Mouse (Mus musculus) embryonic stem cell, embryonic (primary cell): ENCODE measurements around the gene Adap2.

Source experiments
- CTCF ChIA-PET, 4 experiments: fragments of 300-600 bp in 2 of 4; fragments of 350-600 bp in 2 of 4; sonication (Branson Sonifier 250); formaldehyde crosslinking; loops; one replicate each; lab custom pipeline; 2022; ENCODE audit warnings: inconsistent platforms in 2 of 4; lab: Charles Lee
- POLR2A ChIA-PET, 4 experiments: fragments of 300-600 bp in 2 of 4; fragments of 350-600 bp in 2 of 4; sonication (Branson Sonifier 250); formaldehyde crosslinking; loops; one replicate each; lab custom pipeline; 2022; ENCODE audit warnings: antibody characterized with exemption in 4 of 4, inconsistent platforms in 1 of 4; lab: Charles Lee

The Adap2 gene

DNA sequence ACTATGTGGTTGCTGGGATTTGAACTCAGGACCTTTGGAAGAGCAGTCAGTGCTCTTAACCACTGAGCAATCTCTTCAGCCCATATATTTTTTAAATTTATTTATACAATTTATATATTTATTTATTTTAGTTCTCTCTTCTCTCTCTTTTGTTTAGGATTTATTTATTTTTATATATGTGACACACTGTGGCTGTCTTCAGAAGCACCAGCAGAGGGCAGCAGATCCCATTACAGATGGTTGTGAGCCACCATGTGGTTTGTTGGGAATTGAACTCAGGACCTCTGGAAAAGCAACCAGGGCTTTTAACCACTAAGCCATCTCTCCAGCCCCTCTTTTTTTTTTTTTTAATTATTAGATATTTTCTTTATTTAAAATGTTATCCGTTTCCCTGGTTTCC is 46.4 kb downstream of the Adap2 start:
- CTCF ChIA-PET, result interaction anchor here in 3 of 4 experiments (0.6 to 2.3 kb wide), 15 partner anchors 8 to 618 kb away, joined by 3 to 23 read pairs (median 4); partner anchors contain the start of genes Rhot1 (in 3 of the 3) and Rnf135 (in 1 of the 3)
- POLR2A ChIA-PET, result interaction anchor here in 3 of 4 experiments (0.9 to 7.8 kb wide), 12 partner anchors 8 to 158 kb away, joined by 3 to 53 read pairs (median 5); partner anchors contain the start of genes Rhot1 (in 3 of the 3) and Rnf135 (in 2 of the 3)

DNA sequence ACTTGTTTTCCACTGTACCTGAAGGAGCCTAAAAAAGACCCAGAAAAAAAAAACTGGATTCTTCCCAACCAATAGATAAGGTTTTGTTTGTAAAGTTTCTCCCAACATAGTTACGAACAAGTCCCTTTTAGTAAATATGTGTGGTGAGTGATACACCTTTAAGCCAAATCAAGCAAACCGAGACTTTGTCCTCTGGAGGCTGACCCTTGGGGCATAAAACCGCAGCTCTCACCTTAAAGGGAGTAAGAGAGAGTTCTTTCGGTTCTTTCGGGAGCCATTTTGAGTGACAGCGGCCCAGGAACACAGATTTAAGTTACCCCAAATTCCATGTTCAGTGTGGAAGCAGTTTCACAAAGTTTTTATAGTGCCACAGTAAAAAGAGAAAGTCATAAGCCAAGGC is 48.4 kb downstream of the Adap2 start:
- ChIA-PET CTCF (interaction anchor here in 1 of 4 experiments (1.6 kb wide), 1 partner anchor 8 kb away, joined by 6 read pairs; no protein-coding TSS in a partner anchor), POLR2A (interaction anchor here in 2 of 4 experiments (0.7 to 0.8 kb wide), 2 partner anchors 121 to 1200 kb away, joined by 3 read pairs; partner anchors contain the start of gene Crlf3 (in 1 of the 2))

DNA sequence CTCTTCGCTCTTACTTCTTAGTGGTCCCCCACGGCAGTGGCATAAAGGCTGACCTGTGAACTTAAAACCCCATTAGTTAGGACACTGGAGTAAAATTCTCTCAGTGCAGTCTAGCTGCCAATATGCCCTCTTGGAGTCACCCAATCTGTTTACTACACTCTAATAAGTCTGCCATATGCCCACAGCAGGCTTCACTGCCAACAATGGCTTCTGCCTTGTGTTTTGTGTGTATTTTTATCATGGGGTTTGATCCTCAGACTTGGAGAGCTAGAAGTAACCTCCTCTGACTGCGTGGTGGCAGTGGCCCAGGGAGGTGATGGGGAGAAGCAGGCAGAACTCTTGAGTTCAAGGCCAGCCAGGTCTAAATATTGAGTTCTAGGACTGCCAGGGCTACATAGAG is 50.1 kb downstream of the Adap2 start:
- CTCF ChIA-PET, result interaction anchor here (0.7 to 2.1 kb wide), 4 partner anchors 10 to 161 kb away, joined by 6 to 8 read pairs (median 8); no protein-coding TSS in a partner anchor
- POLR2A ChIA-PET, result interaction anchor here in 3 of 4 experiments (0.6 to 1.5 kb wide), 13 partner anchors 12 to 1409 kb away, joined by 3 to 7 read pairs (median 3); partner anchors contain the start of genes Adap2 (in 1 of the 3), Crlf3 (in 1 of the 3) and Rnf135 (in 1 of the 3)

DNA sequence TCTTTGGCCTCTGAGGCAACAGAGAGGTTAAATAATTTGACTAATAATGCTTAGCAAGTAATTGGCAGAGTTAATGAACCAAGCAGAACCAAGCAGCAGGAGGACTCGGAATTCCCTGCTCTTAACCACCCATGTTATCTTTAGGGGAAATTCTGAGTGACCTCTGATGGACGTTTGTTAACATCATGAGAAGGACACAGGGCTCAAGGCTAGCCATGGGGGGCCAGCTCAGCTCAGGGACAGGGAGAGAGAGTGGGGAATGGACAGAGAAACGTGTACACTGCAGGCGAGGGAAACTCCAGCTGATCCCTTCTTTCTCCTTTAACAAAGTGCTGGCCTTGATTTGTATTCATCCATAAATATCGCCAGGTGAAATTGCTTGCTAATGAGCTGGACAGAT is 51.0 kb downstream of the Adap2 start:
- ChIA-PET POLR2A (interaction anchor here in 3 of 4 experiments (0.6 to 1.3 kb wide), 4 partner anchors 14 to 178 kb away, joined by 3 to 4 read pairs (median 4); partner anchors contain the start of genes Rnf135 (in 1 of the 3) and Zfp207 (in 1 of the 3)), CTCF (interaction anchor here in 1 of 4 experiments (0.6 kb wide), 1 partner anchor 241 kb away, joined by 3 read pairs; no protein-coding TSS in a partner anchor)

DNA sequence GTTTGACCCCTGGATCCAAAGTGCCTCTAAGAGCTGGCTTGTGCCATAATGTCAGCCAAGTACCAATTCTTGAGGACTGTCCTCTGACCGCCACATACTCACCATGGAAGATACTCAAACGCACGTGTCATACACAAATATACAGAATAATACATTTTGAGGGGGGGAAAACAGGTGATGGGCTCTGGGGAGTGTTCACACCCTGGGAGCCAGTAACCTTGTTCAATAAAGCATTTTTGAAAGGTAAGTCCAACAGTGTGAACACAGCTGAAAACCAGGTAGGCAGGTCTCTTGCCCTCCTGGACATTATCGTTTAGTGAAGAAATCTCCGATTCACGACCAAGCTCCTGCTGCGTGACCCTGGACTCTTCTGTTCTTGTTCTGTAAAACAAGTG is 54.6 kb downstream of the Adap2 start:
- ChIA-PET POLR2A (interaction anchor here (0.5 to 3.5 kb wide), 42 partner anchors 8 to 1223 kb away, joined by 3 to 18 read pairs (median 4); partner anchors contain the start of genes Crlf3 (in 3 of the 4), Rnf135 (in 3 of the 4), Adap2 (in 1 of the 4) and Tefm (in 1 of the 4)), CTCF (interaction anchor here (0.5 to 2.3 kb wide), 34 partner anchors 8 to 462 kb away, joined by 3 to 23 read pairs (median 4); partner anchors contain the start of genes Rnf135 (in 3 of the 4) and Adap2 (in 1 of the 4))

DNA sequence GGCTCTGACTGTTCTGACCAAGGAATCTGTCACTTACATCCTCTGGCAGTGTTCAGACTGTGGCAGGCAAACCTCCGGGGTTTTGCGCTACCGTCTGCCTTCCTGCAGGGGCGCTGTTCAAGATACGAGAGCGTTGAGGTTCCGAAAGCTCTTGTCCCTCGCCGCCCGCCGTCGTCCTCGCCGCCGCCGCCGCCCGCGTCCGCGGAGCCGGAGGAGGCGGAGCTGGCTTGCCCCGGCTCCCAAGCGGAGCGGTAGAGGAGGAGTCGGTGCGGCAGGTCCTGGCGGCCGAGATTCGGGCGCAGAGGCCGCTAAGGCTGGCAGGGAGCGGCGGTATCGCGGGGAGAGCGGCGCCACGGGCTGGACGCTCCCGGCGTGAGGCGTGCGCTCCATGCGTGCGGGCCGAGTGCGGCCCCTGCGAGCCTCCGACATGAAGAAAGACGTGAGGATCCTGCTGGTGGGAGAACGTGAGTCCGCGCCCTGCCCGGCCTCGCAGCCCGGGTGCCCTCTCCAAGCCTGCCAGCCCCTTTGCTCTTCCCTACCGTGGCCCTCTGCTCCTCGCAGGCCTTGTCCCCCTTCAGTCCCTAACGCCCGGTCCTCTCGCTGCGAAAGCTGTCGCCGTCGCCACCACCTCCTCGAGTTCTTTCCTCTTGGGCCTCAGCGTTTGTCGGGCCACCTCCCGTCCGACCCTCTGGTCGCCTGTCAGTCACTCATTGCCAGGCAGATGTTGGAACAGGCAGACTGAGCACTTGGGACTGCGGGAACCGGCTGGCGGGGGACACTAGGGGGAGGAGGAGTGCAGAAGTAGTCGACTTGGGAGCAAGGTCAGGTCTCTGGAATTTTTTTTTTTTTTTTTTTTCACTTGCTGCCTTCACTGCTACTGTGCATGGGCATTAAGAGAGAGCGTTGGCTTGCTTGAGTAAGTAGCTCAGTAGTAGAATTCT is 55.2 kb downstream of the Adap2 start, which contains the start of gene Rhot1:
Gene Rhot1, plus strand, starts transcription at position 160 of the 941 bp plus-strand sequence.
- CTCF ChIA-PET, result interaction anchor here (0.5 to 2.3 kb wide), 49 partner anchors 9 to 671 kb away, joined by 3 to 23 read pairs (median 4); partner anchors contain the start of genes Rnf135 (in 3 of the 4) and Adap2 (in 1 of the 4)

DNA sequence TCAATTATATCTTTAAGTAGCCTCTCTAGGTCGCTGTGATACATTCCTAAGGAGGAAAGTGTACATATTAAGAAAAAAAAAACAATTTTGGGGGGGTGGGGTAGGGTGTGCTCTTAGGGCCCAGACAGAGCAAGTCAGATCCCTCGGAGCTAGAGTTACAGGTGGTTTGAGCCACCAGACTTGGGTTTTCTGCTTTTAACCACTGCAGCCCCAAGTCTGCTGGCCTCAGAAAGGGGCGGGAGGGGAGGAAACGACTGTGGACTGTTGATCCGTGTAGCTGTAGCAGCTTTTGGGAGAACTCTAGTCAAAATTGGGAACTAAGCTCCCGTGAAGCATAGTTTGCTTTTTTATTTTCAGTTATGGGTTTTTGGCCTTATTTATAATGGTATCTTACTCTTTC is 56.4 kb downstream of the Adap2 start:
- CTCF ChIA-PET, result interaction anchor here in 1 of 4 experiments (1.2 kb wide), 1 partner anchor 77 kb away, joined by 3 read pairs; no protein-coding TSS in a partner anchor
- POLR2A ChIA-PET, result interaction anchor here (0.5 to 2.3 kb wide), 10 partner anchors 9 to 129 kb away, joined by 3 to 8 read pairs (median 4); partner anchors contain the start of gene Crlf3 (in 1 of the 4)

More for the DNA sequence above, 55.2 kb downstream of the Adap2 start, which contains the start of gene Rhot1:
- POLR2A ChIA-PET, result interaction anchor here (0.5 to 3.5 kb wide), 72 partner anchors 9 to 1223 kb away, joined by 3 to 18 read pairs (median 4); partner anchors contain the start of genes Crlf3 (in 3 of the 4), Rnf135 (in 3 of the 4), Adap2 (in 2 of the 4) and Zfp207 (in 2 of the 4)

DNA sequence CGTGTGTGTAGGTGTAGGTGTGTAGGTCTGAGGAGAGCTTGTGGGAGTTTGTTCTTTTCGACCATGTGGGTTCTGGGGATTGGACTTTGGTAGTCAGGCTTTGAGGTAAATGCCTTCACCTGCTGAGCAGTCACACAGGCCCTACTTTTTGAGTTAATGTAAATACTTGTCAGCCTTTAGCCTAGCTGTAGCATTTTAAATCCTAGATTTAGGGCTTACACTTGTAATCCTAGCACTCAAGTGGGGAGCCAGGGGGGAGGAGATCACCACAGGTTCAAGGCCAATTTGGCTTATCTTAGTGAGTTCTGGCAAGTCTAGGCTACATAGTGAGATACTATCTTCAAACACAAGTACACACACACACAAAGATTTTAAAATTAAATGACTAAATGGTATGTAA is 58.4 kb downstream of the Adap2 start:
- CTCF ChIA-PET, result interaction anchor here in 1 of 4 experiments (1.2 kb wide), 1 partner anchor 18 kb away, joined by 5 read pairs; no protein-coding TSS in a partner anchor
- POLR2A ChIA-PET, result interaction anchor here in 3 of 4 experiments (0.6 to 1.4 kb wide), 4 partner anchors 13 to 67 kb away, joined by 3 to 4 read pairs (median 3); no protein-coding TSS in a partner anchor

DNA sequence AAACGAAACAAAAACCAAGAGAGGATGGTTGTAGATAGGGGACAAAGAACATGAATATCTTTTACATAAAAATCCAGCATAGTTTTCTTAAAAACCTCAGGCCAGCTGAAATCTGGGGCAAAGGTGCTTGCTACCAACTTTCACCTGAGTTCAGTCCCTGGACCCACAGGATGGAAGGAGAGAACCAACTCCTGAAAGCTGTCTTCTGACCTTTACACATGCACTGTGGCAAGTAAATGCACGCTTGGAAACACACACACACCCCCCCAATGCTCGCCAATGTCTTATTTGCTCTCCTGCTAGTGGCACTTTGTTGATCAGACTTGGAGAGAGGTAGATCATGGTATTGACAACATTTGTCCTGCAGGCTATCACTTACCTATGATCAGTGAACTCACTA is 61.4 kb downstream of the Adap2 start:
- POLR2A ChIA-PET, result interaction anchor here in 2 of 4 experiments (0.7 to 1.3 kb wide), 4 partner anchors 8 to 88 kb away, joined by 3 to 5 read pairs (median 4); partner anchors contain the start of gene Rnf135 (in 1 of the 2)
- CTCF ChIA-PET, result no interaction called here

DNA sequence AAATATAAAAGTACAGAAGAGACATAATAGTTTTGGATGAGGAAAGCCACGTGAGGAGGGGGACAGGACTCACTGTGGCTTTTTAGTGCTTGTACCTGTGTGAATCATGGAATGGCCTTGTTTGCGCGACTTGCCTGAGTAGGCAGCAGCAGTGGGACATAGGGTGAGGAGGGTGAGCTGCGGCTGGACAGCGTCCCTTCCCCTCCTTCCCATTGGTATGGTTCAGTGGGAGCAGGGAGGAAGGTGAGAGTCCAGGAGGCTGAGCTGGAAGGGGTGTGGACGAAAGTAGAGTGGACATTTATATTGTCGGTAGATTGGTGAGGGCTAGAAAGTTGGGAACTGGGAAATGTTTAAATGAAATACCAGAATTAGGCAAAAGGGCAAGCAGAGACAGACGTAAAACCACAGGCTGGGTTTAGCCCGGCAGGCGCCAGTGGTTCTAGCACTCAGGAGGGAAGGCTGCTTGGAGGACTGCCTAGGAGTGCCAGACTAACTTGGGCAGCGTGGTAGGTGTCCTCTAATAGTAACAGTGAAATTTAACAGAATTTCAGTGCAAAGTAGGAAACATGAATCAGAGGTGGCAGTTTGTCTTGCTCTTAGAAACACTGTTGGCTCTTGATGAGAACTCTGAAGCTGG is 64.9 kb downstream of the Adap2 start:
- POLR2A ChIA-PET, result interaction anchor here in 2 of 4 experiments (0.6 to 1.6 kb wide), 4 partner anchors 9 to 14 kb away, joined by 3 to 6 read pairs (median 4); partner anchors contain the start of gene Rhot1 (in 1 of the 2)

More for the DNA sequence above, 64.9 kb downstream of the Adap2 start:
- CTCF ChIA-PET, result no interaction called here
